Mouse (Mus musculus): ENCODE data around the gene Cd68. TPM values are rescaled to one million over a fixed set of nuclear protein-coding genes. Genes with fewer than 3 reads are reported as not detected.

The Cd68 gene
- polyA plus RNA-seq, 1 experiment from 2014 or later = 7.0 TPM

GRCm38 (mm10) chr11:69697396-69697795 is 31.4 kb upstream of the Cd68 start:
- Histone ChIP-seq H3K9me3 (ENCODE audit: control insufficient read depth, low read length) (no peaks in the 10 kb centered on the region), H3K4me1 (ENCODE audit: control insufficient read depth, insufficient read depth, low read length) (peaks cover 5% of the 10 kb centered on the region; the same call in 1 of the 2 replicates), H3K36me3 (ENCODE audit: control insufficient read depth, insufficient read depth, low read length) (no peaks in the 10 kb centered on the region), H3K4me2 (no peak overlapping the region), H3K27ac (ENCODE audit: low read depth, low read length) (no peak overlapping the region), H3K4me3 (ENCODE audit: low read depth, low read length) (no peak overlapping the region), H3K9ac (ENCODE audit: low read length) (no peak overlapping the region), H3K27me3 (ENCODE audit: control insufficient read depth, insufficient read depth, low read length) (no peaks in the 10 kb centered on the region)
- DNase-seq (ENCODE audit: low spot score, missing footprints) = peak; percentile 77
- WGBS = 96% methylated on average over 3 of the region's 3 CpGs
- no peak for ATAC-seq (ENCODE audit: low FRiP score)

GRCm38 (mm10) chr11:69695361-69696181 is 29.6 kb upstream of the Cd68 start, which contains the start of the genes Tnfsf12 and Tnfsfm13:
Gene Tnfsf12, minus strand, starts transcription at chr11:69695849.
Gene Tnfsfm13, minus strand, starts transcription at chr11:69696098.
- H3K27ac ChIP-seq (ENCODE audit: low read depth, low read length) = no peak within 1 kb of the TSS
- H3K9ac ChIP-seq (ENCODE audit: low read length) = peak within 1 kb of the TSS; percentile 65
- H3K4me3 ChIP-seq (ENCODE audit: low read depth, low read length) = peak within 1 kb of the TSS; percentile 32
- ATAC-seq (ENCODE audit: low FRiP score) = peak; percentile 50; the same call in 1 of the 2 replicates
- no peaks in the 10 kb centered on the region for H3K9me3 ChIP-seq (ENCODE audit: control insufficient read depth, low read length)
- H3K27me3 ChIP-seq (ENCODE audit: control insufficient read depth, insufficient read depth, low read length) = no peaks in the 10 kb centered on the region
- WGBS = 2% methylated on average over 38 of the region's 41 CpGs
- peaks cover 5% of the 10 kb centered on the region; the same call in 1 of the 2 replicates for H3K4me1 ChIP-seq (ENCODE audit: control insufficient read depth, insufficient read depth, low read length)
- no peaks in the 10 kb centered on the region for H3K36me3 ChIP-seq (ENCODE audit: control insufficient read depth, insufficient read depth, low read length)
- DNase-seq (ENCODE audit: low spot score, missing footprints) = peak; percentile 89
- peak within 1 kb of the TSS; percentile 65 for H3K4me2 ChIP-seq

- peaks cover 5% of the 10 kb centered on the region; the same call in 1 of the 2 replicates for H3K4me1 ChIP-seq (ENCODE audit: control insufficient read depth, insufficient read depth, low read length)
- H3K4me2 ChIP-seq = peak overlapping the region; percentile 65
- peak overlapping the region; percentile 32 for H3K4me3 ChIP-seq (ENCODE audit: low read depth, low read length)
- no peaks in the 10 kb centered on the region for H3K27me3 ChIP-seq (ENCODE audit: control insufficient read depth, insufficient read depth, low read length)
- H3K27ac ChIP-seq (ENCODE audit: low read depth, low read length) = no peak overlapping the region
- no peaks in the 10 kb centered on the region for H3K36me3 ChIP-seq (ENCODE audit: control insufficient read depth, insufficient read depth, low read length)
- H3K9ac ChIP-seq (ENCODE audit: low read length) = peak overlapping the region; percentile 65
- no peak for DNase-seq (ENCODE audit: low spot score, missing footprints)
- no peak for ATAC-seq (ENCODE audit: low FRiP score)
- no peaks in the 10 kb centered on the region for H3K9me3 ChIP-seq (ENCODE audit: control insufficient read depth, low read length)
- WGBS = 38% methylated on average over 6 of the region's 6 CpGs
These were observed 29.1 kb upstream of the Cd68 start for GRCm38 (mm10) chr11:69695046-69695360.

GRCm38 (mm10) chr11:69693421-69693965 is 27.5 kb upstream of the Cd68 start:
- ATAC-seq (ENCODE audit: low FRiP score) (no peak), DNase-seq (ENCODE audit: low spot score, missing footprints) (peak; percentile 35)
- Histone ChIP-seq H3K27ac (ENCODE audit: low read depth, low read length) (no peak overlapping the region), H3K36me3 (ENCODE audit: control insufficient read depth, insufficient read depth, low read length) (no peaks in the 10 kb centered on the region), H3K4me2 (no peak overlapping the region), H3K9ac (ENCODE audit: low read length) (no peak overlapping the region), H3K9me3 (ENCODE audit: control insufficient read depth, low read length) (no peaks in the 10 kb centered on the region), H3K27me3 (ENCODE audit: control insufficient read depth, insufficient read depth, low read length) (no peaks in the 10 kb centered on the region), H3K4me1 (ENCODE audit: control insufficient read depth, insufficient read depth, low read length) (peaks cover 5% of the 10 kb centered on the region; the same call in 1 of the 2 replicates), H3K4me3 (ENCODE audit: low read depth, low read length) (no peak overlapping the region)
- WGBS = 61% methylated on average over 11 of the region's 11 CpGs

GRCm38 (mm10) chr11:69692863-69693262 is 26.9 kb upstream of the Cd68 start:
- Histone ChIP-seq H3K36me3 (ENCODE audit: control insufficient read depth, insufficient read depth, low read length) (no peaks in the 10 kb centered on the region), H3K27me3 (ENCODE audit: control insufficient read depth, insufficient read depth, low read length) (no peaks in the 10 kb centered on the region), H3K4me1 (ENCODE audit: control insufficient read depth, insufficient read depth, low read length) (peaks cover 5% of the 10 kb centered on the region; the same call in 1 of the 2 replicates), H3K27ac (ENCODE audit: low read depth, low read length) (no peak overlapping the region), H3K4me2 (no peak overlapping the region), H3K9ac (ENCODE audit: low read length) (no peak overlapping the region), H3K9me3 (ENCODE audit: control insufficient read depth, low read length) (no peaks in the 10 kb centered on the region), H3K4me3 (ENCODE audit: low read depth, low read length) (no peak overlapping the region)
- ATAC-seq (ENCODE audit: low FRiP score) (no peak), DNase-seq (ENCODE audit: low spot score, missing footprints) (peak; percentile 21)
- WGBS = 83% methylated on average over 6 of the region's 6 CpGs

- no peak for DNase-seq (ENCODE audit: low spot score, missing footprints)
- H3K27me3 ChIP-seq (ENCODE audit: control insufficient read depth, insufficient read depth, low read length) = no peaks in the 10 kb centered on the region
- no peak overlapping the region for H3K4me2 ChIP-seq
- H3K9ac ChIP-seq (ENCODE audit: low read length) = no peak overlapping the region
- H3K27ac ChIP-seq (ENCODE audit: low read depth, low read length) = no peak overlapping the region
- ATAC-seq (ENCODE audit: low FRiP score) = no peak
- no peaks in the 10 kb centered on the region for H3K36me3 ChIP-seq (ENCODE audit: control insufficient read depth, insufficient read depth, low read length)
- no peak overlapping the region for H3K4me3 ChIP-seq (ENCODE audit: low read depth, low read length)
- 85% methylated on average over 9 of the region's 9 CpGs for WGBS
- H3K4me1 ChIP-seq (ENCODE audit: control insufficient read depth, insufficient read depth, low read length) = peaks cover 5% of the 10 kb centered on the region; the same call in 1 of the 2 replicates
- no peaks in the 10 kb centered on the region for H3K9me3 ChIP-seq (ENCODE audit: control insufficient read depth, low read length)
These were observed 26.4 kb upstream of the Cd68 start for GRCm38 (mm10) chr11:69692196-69692811.

- H3K36me3 ChIP-seq (ENCODE audit: control insufficient read depth, insufficient read depth, low read length) = no peaks in the 10 kb centered on the region
- ATAC-seq (ENCODE audit: low FRiP score) (no peak), DNase-seq (ENCODE audit: low spot score, missing footprints) (no peak)
- H3K27ac ChIP-seq (ENCODE audit: low read depth, low read length) = no peak overlapping the region
- H3K4me3 ChIP-seq (ENCODE audit: low read depth, low read length) = no peak overlapping the region
- no peaks in the 10 kb centered on the region for H3K9me3 ChIP-seq (ENCODE audit: control insufficient read depth, low read length)
- H3K4me1 ChIP-seq (ENCODE audit: control insufficient read depth, insufficient read depth, low read length) = 0 out of 2 replicates have a peak, but pooled peaks cover 3% of the 10 kb centered on the region
- H3K9ac ChIP-seq (ENCODE audit: low read length) = no peak overlapping the region
- 91% methylated on average over 1 of the region's 1 CpGs for WGBS
- H3K27me3 ChIP-seq (ENCODE audit: control insufficient read depth, insufficient read depth, low read length) = no peaks in the 10 kb centered on the region
- no peak overlapping the region for H3K4me2 ChIP-seq
These were observed 23.9 kb upstream of the Cd68 start for GRCm38 (mm10) chr11:69689891-69690290.

- Histone ChIP-seq H3K27ac (ENCODE audit: low read depth, low read length) (no peak overlapping the region), H3K9ac (ENCODE audit: low read length) (no peak overlapping the region), H3K4me3 (ENCODE audit: low read depth, low read length) (no peak overlapping the region), H3K4me1 (ENCODE audit: control insufficient read depth, insufficient read depth, low read length) (0 out of 2 replicates have a peak, but pooled peaks cover 5% of the 10 kb centered on the region), H3K27me3 (ENCODE audit: control insufficient read depth, insufficient read depth, low read length) (no peaks in the 10 kb centered on the region), H3K36me3 (ENCODE audit: control insufficient read depth, insufficient read depth, low read length) (no peaks in the 10 kb centered on the region), H3K4me2 (no peak overlapping the region), H3K9me3 (ENCODE audit: control insufficient read depth, low read length) (no peaks in the 10 kb centered on the region)
- 68% methylated on average over 5 of the region's 5 CpGs for WGBS
- peak; percentile 45 for DNase-seq (ENCODE audit: low spot score, missing footprints)
- ATAC-seq (ENCODE audit: low FRiP score) = no peak
These were observed 21.1 kb upstream of the Cd68 start for GRCm38 (mm10) chr11:69687061-69687460.

- Histone ChIP-seq H3K4me1 (ENCODE audit: control insufficient read depth, insufficient read depth, low read length) (0 out of 2 replicates have a peak, but pooled peaks cover 5% of the 10 kb centered on the region), H3K27ac (ENCODE audit: low read depth, low read length) (no peak overlapping the region), H3K9ac (ENCODE audit: low read length) (0 out of 2 replicates have a peak overlapping the region, but pooled peaks have one; percentile 24), H3K27me3 (ENCODE audit: control insufficient read depth, insufficient read depth, low read length) (no peaks in the 10 kb centered on the region), H3K9me3 (ENCODE audit: control insufficient read depth, low read length) (no peaks in the 10 kb centered on the region), H3K36me3 (ENCODE audit: control insufficient read depth, insufficient read depth, low read length) (no peaks in the 10 kb centered on the region), H3K4me2 (no peak overlapping the region), H3K4me3 (ENCODE audit: low read depth, low read length) (no peak overlapping the region)
- DNase-seq (ENCODE audit: low spot score, missing footprints) (peak; percentile 81), ATAC-seq (ENCODE audit: low FRiP score) (no peak)
- WGBS = 15% methylated on average over 4 of the region's 4 CpGs
These were observed 20.4 kb upstream of the Cd68 start for GRCm38 (mm10) chr11:69686377-69686776.

Data from midbrain, embryonic 11.5 days (tissue).